Mouse (Mus musculus) left cerebral cortex, adult 6 months (tissue): ENCODE measurements around the gene Kif5c. TPM values are rescaled to one million over a fixed set of nuclear protein-coding genes. Genes with fewer than 3 reads are reported as not detected.

Source experiments
- long read RNA-seq, 2 experiments: library from polyadenylated mRNA; unstranded; transcript quantifications; one replicate each; pipeline ENCODE4 v2.0.0; 2019 to 2020
- polyA plus RNA-seq: library from polyadenylated mRNA; unstranded; fragments of <200 nt; fragmentation: Nextera tagmentation; gene quantifications from 2 replicates; pipeline ENCODE4 v1.2.3, GENCODE M21; 2021

The Kif5c gene
- polyA plus RNA-seq: 141 and 220 TPM in 2 replicates
- long read RNA-seq, experiment 1, full-length matches to known transcripts: 87 of 1,343 reads
- long read RNA-seq, experiment 1, partial matches to known transcripts: 1,231 of 1,343 reads
- long read RNA-seq, experiment 1, other reads (novel, unspliced or antisense): 25 of 1,343 reads
- long read RNA-seq, experiment 2, full-length matches to known transcripts: 4 of 1,100 reads
- long read RNA-seq, experiment 2, partial matches to known transcripts: 1,065 of 1,100 reads
- long read RNA-seq, experiment 2, other reads (novel, unspliced or antisense): 31 of 1,100 reads

DNA sequence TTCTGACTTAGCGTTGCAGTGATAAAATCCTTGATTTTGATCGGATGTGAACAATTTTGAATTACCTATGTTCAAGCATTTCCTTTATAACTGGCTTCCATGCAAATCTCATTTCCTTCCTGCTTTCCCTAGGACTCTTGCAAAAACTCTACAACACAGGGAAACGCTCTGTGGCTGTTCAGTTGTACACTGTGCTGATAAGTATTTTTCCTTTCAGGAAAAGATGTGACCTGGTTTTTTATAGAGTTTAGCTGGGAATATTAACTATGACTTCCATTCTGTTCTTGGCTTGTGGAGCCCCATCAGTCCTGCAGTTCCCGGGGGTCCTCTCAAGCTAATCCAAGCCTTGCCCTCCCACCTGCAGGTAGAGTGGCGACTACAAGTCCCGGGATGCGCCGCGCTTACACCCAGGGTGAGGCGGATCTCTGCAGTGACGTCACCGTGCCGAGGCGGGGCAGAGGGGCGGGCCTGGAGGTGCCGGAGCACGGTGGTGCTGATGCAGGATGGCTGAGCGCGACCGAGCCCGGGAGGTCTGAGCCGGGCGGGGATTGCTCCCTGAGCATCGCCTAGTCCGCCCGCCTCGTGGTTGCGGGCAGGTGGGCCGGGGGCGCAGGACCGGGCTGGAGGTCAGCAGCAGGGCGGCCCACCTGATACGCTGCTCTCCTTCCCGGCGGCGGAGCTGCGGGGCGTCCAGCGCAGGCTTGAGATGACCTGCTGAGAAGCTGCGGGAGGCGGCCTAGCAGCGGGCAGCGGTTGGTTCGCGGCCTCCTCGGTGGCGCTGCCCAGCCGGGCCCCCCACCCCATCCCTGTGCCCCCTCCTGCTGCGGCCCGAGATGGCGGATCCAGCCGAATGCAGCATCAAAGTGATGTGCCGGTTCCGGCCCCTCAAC lies at the start of gene Kif5c:
Gene Kif5c (plus strand): TSS at position 470 of the 890 bp plus-strand sequence.

GRCm38 (mm10) chr2:49787376-49788050 lies 168.4 kb downstream of the Kif5c start, which contains the start of gene Lypd6b:
Gene Lypd6b, plus strand, starts transcription at chr2:49787688.

Other genes with a start within 250 kb of the Kif5c start
- 5.5 and 7.3 TPM in 2 replicates for gene Epc2, start 167.8 kb upstream of the Kif5c start, polyA plus RNA-seq
- 9.8 and 10.8 TPM in 2 replicates for gene Lypd6b, start 168.4 kb downstream of the Kif5c start, polyA plus RNA-seq